Mouse (Mus musculus): Measurements from ENCODE around the gene Nrap.

DNA sequence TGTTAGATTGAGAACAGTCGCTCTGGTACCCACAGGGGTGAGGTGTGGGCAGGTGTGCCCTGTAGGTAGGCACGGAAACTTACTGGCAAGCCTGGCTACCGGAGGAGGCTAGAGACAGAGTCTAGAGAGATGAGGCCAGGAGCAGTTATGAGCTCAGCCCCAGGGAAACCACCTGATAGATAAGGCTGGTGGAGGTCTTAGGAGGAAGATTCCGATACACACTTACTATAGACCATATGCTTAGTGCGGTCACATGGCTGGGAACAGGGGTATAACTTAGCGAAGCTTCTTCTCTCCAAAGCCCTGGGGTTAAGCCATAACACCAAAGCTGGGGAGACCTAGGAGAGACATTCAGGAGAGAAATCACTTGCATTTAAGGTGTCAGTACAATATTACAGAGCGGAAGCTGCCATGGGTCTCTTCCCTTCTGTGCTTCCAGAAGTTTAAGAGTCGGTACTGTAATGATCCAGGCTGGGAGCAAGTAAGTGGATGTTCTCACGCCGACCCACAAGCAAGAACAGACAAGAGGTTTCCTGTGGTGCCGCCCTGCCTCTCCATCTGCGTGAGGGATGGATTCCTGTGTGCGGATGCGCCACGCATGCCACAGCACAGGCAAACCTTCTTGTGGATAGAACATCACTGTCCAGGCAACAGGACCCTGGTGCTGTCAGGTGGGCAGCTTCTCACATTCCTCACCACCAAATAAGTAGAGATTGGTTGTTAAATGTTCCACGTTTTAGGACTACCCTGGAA lies 5.5 kb upstream of the Nrap start:
- TF ChIP-seq CTCF (IDR thresholded peaks at IDR 0.05; ENCODE audit: low read depth) (no peak), EP300 (optimal IDR thresholded peaks at IDR 0.05) (no peak)

All from stomach, postnatal 0 days (tissue).